Mouse (Mus musculus) brown adipose tissue, adult 24 weeks (tissue): ENCODE data around the gene Ivd. TPM values are rescaled to one million over a fixed set of nuclear protein-coding genes. Genes with fewer than 3 reads are reported as not detected.

Source experiments
- H3K27ac ChIP-seq: fragments of 200-500 bp; replicated peaks from 2 replicates; pipeline ENCODE4 v1.5.1; 2012; ENCODE audit warnings: low read depth, mild to moderate bottlenecking, low read length
- H3K4me1 ChIP-seq: fragments of 200-500 bp; 2 replicates; pipeline ENCODE4 v1.6.1; 2012; ENCODE audit warnings: low read length, mixed read lengths; ENCODE audit not compliant: control insufficient read depth, insufficient read depth, insufficient read length
- H3K4me3 ChIP-seq: fragments of 200-500 bp; 2 replicates; pipeline ENCODE4 v1.5.1; 2012; ENCODE audit warnings: low read depth, mild to moderate bottlenecking, low read length, moderate library complexity; ENCODE audit not compliant: insufficient read depth
- polyA plus RNA-seq: library from polyadenylated mRNA; stranded (reverse); fragments of >200 nt; gene quantifications from 2 replicates; pipeline ENCODE4 v1.2.4, GENCODE M21; 2012; ENCODE audit not compliant: missing spikeins, insufficient read depth, insufficient read length

The Ivd gene
- polyA plus RNA-seq, 1 experiment = 134 TPM

DNA sequence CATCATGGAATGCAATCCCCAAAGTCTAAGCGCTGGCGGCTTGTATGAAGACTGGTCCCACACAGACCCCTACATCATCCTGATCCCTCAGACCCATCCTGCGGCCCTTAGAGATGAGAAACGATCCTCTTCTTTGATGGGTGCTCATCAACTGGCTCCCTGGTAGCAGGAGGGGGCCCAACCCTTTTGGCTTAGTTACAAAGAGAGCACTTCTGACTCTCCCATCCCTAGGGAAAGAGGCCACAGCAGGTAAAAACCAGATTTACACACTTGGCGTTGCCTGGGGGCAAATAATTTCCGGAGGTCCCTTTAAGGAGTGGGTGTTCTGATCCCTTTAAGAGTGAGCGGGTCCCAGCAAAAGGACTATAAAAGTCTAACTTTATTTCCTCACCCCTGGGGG, 35.6 kb downstream of the Ivd start:
- H3K4me3 ChIP-seq = peak overlapping the region; percentile 68
- no peak overlapping the region for H3K27ac ChIP-seq

DNA sequence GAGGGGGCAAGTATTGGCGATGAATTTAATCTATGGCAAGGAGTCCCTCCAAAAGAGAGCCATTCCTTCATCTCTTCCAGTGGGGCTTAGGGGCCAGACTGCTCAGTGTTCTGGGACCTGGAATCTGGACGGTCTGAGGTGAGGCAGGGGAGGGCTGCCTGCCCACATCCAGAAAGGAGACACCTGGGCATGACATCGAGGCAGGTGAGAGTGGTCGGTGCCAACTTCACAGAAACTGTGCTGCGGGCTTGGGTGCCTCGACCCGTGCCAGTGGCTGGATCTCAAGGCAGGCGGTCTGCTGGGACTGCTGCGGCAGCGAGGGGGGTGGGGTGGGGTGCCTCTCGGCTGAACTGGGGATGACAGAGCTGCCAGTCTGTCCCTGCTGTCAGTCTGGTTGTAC, 36.1 kb downstream of the Ivd start:
- H3K27ac ChIP-seq = no peak overlapping the region
- no peaks in the 10 kb centered on the region; the same call in 1 of the 2 replicates for H3K4me1 ChIP-seq
- no peak overlapping the region for H3K4me3 ChIP-seq

More for the DNA sequence above, 35.6 kb downstream of the Ivd start:
- no peaks in the 10 kb centered on the region; the same call in 1 of the 2 replicates for H3K4me1 ChIP-seq

DNA sequence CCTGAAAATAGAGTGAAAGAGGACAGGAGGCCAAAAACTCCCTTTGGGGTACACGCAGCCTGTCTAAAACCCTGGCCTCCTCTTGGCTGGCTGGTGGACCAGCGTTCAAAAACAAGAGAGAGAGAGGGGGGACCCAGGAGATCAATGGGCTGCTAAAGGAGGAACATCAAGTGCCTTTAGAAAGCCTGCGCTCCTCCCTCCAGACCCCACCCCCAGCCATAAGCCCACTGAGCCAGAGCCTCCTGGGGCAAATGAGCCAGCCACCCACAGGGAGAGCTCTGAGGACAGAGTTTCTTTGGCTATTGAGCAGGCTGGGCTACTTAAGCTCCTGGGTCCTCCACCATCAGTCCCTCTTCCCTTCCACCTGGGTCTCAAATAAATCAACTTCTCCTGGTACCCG, 37.0 kb downstream of the Ivd start:
- no peak overlapping the region for H3K27ac ChIP-seq
- H3K4me3 ChIP-seq = no peak overlapping the region
- H3K4me1 ChIP-seq = no peaks in the 10 kb centered on the region; the same call in 1 of the 2 replicates

DNA sequence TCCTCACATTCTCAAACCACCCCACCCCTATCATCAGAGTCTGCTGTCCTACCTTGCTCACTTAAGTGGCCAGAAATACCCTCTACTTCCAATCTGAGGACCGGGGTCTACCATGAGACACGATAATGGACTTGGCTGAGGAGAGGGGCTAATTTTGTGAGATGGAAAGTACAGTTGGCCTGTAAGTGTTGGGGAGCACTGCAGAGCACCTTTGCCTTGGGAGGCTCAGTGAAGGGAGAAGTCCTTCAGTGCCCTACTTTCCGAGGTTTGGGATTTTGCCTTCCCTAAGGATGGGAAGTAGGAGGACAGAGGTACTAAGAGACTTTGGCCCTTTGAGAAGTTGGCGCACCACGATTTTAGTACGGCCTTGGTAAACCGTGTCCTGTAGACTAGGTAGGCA, 37.6 kb downstream of the Ivd start:
- peaks cover 2% of the 10 kb centered on the region for H3K4me1 ChIP-seq
- no peak overlapping the region for H3K27ac ChIP-seq
- H3K4me3 ChIP-seq = no peak overlapping the region

DNA sequence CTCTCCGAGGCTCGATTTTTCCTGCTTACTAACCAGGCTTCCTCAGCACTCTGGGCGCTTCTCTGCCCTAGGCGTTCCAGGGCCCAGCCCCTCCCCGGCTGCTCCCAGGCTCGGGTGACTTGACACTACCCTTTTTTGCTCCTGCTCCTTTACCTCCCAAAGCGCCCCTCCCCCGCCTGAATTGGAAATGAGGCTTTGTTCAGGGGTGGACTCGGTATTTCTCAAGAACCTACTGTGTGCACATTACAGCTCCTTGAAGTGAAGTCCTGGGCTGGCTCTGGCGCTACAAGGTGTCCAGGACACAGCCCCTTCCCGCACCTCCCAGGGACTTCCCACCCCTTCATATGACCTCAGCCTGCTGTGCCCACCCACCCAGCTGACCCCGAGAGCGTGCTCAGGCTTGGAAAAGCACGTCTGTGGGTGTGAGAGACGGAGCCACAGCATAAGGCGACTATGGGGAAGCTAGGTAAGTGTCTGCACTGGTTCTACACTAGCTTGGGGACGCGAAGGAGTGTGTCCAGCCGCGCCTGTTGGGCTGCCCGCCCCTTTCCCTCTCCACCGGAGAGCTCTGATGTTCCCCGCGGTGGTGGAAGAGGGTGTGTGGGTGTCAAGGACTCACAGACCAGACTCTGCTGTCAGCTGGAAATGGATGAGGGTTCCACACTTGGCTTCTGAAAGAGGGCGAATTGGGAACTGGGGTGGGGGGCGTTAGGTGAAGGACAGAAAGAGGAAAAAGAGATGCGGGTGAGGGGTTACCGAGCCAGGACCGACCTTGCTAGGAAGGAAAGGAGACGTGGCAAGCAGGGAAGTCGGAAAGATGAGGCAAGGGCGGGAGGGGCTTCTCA, 38.4 kb downstream of the Ivd start, which contains the start of gene Bahd1:
Bahd1 (plus strand) TSS at position 397 of the 845 bp plus-strand sequence.
- H3K27ac ChIP-seq = no peak within 1 kb of the TSS
- H3K4me3 ChIP-seq = peak within 1 kb of the TSS; percentile 50
- H3K4me1 ChIP-seq = peaks cover 2% of the 10 kb centered on the region

DNA sequence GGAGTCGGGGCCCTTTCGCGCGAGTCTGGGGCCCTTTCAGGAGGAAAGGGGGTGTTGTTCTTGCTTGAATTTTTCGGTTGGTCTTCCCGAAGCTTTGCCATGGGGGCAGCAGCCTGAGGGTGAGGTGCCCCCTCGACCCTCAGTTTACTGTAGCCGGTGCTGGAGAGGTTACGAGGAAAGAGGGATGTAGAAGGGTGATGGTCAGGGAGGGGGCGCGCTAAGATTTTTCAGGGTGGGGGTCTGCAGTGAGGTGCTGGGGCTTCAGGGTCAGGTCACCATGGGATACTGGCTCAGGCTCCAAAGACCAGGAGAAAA, 39.0 kb downstream of the Ivd start:
- peaks cover 2% of the 10 kb centered on the region for H3K4me1 ChIP-seq
- H3K4me3 ChIP-seq = peak overlapping the region; percentile 50
- no peak overlapping the region for H3K27ac ChIP-seq

DNA sequence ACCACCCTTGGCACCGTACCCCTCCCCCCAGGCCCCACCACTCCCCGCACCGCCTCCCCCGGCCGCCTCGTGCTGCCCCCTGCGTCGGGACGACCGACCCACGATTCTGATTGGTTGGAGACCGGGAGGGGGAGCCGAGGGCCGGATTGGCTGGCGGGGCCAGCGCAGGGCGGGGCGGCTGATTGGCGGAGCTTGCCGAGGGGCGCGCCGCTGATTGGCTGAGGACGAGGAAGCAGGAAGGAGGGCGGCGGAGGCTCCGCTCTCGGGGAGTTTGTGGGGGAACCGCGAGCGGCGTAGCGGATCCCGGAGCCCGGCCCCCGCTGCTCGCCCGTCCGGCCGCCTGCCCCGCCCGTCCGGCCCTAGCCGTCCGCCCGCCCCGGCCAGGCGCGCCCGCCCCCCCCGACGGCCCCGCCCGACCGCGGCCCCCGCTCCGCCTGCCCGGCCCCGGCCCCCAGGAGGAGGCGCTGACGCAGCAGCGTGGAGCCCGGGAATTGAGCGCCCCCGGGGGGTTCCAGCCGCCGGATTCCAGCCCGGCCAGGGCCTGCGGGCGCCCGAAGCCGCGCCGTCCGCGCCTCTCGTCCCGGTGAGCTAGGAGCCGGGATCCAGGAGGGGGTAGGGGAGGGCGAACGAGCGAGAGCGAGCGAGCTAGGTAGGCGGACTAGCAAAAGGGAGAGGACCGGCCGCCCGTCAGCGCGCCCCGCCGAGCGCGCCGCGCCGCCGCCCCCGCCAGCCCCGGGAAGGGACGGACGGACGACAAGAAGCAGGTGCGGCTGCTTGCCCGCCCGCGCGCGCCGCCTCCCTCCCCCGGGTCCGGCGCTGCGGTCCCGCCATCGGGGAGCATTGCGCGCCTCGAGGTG, 39.6 kb downstream of the Ivd start:
- peak overlapping the region; percentile 98 for H3K4me3 ChIP-seq
- H3K27ac ChIP-seq = peak overlapping the region; percentile 57
- peaks cover 4% of the 10 kb centered on the region for H3K4me1 ChIP-seq

DNA sequence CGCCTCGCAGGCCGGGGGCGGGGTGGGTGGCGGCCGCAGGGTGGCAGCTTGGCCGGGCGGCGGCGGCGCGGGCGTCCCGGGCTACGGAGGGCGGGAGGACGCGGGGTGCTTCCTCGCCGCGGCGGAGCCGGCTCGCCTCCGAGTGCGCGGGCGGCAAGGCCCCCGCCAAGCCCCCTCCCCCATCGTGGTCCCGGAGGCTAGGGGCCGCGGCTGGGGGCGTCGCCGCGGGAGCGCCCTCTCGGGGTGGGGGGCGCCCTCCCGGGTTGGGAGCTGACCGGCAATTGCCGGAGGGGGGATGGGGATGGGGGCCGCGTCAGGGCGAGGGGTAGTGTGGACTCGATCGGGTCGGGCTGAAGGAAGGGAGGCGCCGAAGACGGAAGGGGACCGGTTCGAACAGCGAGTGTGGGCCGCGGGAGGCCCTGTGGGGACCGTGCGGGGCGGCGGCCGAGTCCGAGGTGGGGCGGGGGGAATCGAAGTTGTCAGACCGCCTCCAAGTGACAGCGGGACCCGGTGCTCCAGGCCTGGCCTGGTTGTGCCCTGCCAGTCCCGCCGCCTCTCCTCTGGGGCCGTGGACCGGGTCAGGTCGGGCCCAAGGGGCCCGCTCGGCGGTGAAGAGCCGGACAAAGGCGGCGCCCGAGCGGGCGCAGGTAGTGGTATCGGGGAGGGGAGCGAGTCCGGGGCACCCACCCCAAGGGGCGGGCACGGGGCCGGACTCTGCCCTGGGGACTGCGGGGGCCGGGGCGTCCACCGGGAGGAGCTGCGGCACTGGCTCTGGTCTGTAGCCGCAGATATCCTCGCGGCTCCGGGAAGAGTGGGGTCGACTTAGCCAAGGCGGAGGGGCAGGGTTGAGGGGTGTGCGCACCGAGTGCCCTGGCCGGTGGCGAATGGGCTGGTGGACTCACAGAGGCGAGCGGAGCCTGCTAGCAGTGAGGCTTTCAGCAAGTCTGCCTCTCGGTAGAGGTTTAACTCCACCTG, 40.6 kb downstream of the Ivd start:
- Histone ChIP-seq H3K27ac (no peak overlapping the region), H3K4me1 (peaks cover 4% of the 10 kb centered on the region), H3K4me3 (peak overlapping the region; percentile 98)

DNA sequence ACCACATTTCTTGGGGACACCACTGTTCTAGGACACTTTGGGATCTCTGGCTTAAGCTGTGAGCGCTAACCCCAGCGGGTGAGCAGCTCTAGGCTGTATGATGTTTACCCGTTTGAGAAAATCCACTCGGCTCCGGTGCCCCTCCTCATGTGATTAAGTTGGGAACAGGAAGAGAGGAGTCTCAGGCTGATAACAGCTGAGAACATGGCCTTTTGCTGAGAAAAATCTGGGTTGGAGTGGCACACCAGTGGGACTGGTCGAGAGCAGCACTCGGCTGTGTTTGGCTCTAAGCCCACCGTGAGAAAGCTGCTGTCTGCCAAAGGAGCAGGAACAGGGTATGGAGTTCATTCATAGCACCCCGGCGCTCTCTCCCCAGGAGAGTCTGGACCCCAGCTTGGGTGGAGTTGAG, 41.6 kb downstream of the Ivd start:
- no peak overlapping the region for H3K27ac ChIP-seq
- peak overlapping the region; percentile 98 for H3K4me3 ChIP-seq
- peaks cover 4% of the 10 kb centered on the region for H3K4me1 ChIP-seq

DNA sequence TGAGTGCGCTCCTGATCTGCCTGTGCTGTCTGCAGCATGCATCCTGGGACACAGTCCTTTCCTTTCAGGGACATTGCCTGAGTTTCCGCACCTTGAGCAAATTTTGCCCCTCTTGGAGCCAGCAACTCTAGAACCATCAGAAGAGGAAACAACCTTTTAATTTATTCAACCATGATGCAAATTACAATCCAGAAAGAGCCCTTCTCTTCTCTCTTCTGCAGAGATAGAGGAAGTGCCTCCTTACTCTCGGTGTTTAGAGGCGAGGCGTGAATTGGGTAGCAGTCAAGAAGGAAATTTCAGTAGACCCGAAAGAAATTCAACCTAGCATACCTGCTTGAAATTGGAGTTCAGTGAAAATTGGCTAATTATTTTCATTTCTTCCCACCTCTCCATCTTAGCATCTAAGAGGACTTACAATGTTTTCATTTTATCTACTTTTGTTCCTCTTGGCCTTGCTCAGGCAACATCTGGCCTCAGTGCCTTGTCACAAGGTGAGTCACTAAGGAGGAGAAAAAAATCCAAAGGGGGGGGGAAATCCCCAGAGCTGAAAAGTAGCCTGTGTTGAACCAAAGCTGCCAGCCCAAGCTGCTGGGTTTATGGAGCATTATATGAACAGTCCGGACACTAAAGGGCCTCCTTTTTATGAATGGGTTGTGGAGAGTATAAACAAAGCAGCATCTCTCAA, 43.8 kb downstream of the Ivd start:
- Histone ChIP-seq H3K27ac (no peak overlapping the region), H3K4me3 (no peak overlapping the region), H3K4me1 (peaks cover 4% of the 10 kb centered on the region)

DNA sequence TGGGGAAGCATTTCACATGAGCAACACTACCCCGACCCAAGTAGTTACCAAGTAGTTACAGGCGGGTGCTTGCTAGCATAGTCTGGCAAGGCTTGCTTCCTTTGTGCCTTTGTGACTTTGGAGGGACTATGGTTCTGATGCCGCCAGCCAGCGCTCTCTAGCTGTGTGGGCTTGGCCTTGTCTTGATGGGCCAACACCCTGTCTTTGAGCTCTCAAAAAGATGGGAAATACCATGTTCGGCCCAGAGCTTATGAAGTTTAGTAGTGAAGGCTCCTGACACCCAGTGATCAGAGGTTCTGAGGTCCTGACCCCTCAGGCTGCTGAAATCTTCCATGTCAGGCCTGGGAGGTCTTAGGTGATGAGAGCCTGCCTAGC, 44.4 kb downstream of the Ivd start:
- H3K4me3 ChIP-seq = no peak overlapping the region
- peaks cover 4% of the 10 kb centered on the region for H3K4me1 ChIP-seq
- no peak overlapping the region for H3K27ac ChIP-seq

DNA sequence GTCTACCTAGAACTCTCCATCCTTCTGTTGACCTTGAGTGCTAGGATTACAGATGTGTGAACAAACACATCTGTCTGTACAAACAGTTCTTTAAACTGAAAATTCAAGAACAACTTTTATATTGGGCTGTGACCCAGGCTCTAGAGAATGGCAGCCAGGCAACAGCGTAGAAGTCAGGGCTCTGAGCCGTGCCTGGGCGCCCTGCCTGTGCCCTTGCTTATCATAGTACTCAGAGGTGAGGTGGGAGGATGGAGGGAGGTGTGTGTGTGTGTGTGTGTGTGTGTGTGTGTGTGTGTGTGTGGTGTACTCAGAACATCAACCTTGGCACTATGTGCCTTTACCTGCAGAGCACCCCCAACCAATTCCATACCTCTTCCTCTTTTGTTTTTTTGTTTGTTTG, 46.0 kb downstream of the Ivd start:
- Histone ChIP-seq H3K27ac (no peak overlapping the region), H3K4me1 (peaks cover 4% of the 10 kb centered on the region), H3K4me3 (no peak overlapping the region)

DNA sequence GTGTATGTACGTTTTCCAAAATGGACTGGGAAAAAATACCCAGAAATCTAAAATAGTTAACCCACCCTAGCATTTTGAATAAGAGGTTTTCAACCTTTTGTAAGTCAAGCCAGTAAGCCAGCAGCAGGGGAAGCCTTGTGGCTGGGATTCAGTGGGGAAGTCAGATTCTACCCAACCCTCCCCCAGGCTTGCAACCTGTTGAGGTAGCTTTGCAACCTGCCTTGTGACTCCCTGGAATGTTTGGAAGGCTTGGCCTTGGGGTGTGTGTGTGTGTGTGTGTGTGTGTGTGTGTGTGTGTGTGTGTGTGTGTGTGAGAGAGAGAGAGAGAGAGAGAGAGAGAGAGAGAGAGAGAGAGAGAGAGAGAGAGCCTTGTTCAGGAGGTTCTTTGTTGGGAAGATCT, 47.4 kb downstream of the Ivd start:
- H3K4me3 ChIP-seq = no peak overlapping the region
- no peak overlapping the region for H3K27ac ChIP-seq

DNA sequence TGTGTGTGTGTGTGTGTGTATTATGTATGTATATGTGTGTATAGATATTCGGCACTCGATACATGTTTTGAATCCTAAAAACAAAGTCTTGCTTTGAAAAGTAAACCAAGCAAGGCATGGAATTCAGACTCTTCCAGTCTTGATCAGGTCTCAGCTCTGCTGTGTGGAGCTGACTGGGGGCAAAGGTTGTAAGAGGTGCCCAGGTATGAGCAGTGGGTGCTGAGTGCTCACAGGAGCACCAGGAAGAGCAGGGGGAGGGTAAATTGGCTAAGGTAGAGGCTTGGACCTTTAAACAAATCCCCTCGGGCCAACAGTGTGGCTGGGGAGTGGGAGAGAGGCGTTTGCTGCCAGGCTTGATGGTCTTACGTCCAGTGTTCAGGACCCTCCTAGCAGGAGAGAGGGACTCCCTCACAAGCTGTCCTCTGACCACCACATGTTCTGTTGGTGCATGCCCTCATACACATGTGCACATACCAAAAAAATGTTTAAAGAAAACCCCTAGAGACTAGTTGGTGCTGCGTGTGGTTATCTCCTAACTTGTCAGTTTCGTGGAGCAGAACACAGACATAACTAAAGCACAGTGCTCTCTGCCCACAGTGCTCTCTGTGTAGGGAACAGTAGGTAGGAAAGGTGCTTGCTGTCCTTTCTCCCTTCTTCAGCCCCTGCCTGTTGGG, 49.0 kb downstream of the Ivd start:
- Histone ChIP-seq H3K27ac (no peak overlapping the region), H3K4me3 (no peak overlapping the region), H3K4me1 (peaks cover 12% of the 10 kb centered on the region)

More for the DNA sequence above, 47.4 kb downstream of the Ivd start:
- peaks cover 11% of the 10 kb centered on the region for H3K4me1 ChIP-seq
